Mouse (Mus musculus): ENCODE measurements around the gene Bod1. TPM values are rescaled to one million over a fixed set of nuclear protein-coding genes. Genes with fewer than 3 reads are reported as not detected.
A peak's percentile ranks its signal among the peaks of the same experiment; 100 is the strongest.

The Bod1 gene
- polyA plus RNA-seq, 1 experiment from 2014 or later, result 118 TPM

- no peaks in the 10 kb centered on the region for H3K27me3 ChIP-seq (ENCODE audit: low read depth, poor library complexity, severe bottlenecking)
- peaks cover 22% of the 10 kb centered on the region for H3K36me3 ChIP-seq
- 0 out of 2 replicates have a peak, but pooled peaks cover 7% of the 10 kb centered on the region for H3K4me1 ChIP-seq
- H3K9me3 ChIP-seq (replicated peaks), result no peaks in the 10 kb centered on the region
- H3K4me3 ChIP-seq, result no peak overlapping the region
- no peak overlapping the region for H3K27ac ChIP-seq
- no peak for DNase-seq (ENCODE audit: low spot score)
Measured at GRCm38 (mm10) chr11:31657806-31658175, 13.9 kb downstream of the Bod1 start.

DNA sequence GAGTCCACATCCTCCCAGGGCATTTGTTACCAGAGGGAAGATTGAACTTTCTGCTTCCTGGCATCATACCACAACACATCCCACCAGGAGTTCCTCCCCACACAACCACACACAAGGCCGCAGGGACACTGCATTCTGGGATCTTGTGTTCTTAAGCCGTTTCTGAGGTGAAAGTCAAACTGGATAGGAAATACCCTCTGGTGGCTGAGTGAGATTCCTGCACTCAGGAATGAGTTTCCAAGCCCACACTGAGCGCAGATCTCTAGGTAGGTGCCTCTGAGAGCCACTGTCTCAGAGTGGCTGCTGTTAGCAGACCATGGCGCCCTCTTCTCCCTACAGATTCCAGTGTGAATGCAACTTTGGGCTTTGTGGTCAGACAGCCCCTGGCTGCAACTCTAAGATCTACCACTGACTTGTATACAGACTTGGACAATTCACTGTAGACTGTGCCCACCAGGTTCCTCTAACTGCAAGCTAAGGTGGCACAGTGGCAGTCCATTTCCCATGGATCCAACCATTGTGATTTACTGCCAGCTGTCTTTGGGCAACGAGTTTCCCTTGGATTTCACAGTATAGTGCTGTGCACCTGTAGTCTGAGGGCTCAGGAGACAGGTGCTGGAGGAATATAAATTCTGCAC is 14.4 kb downstream of the Bod1 start:
- no peaks in the 10 kb centered on the region for H3K9me3 ChIP-seq (replicated peaks)
- no peaks in the 10 kb centered on the region for H3K27me3 ChIP-seq (ENCODE audit: low read depth, poor library complexity, severe bottlenecking)
- 77% methylated on average over 5 of the region's 5 CpGs for WGBS
- H3K27ac ChIP-seq, result no peak overlapping the region
- DNase-seq (ENCODE audit: low spot score), result no peak
- peaks cover 17% of the 10 kb centered on the region for H3K36me3 ChIP-seq
- H3K4me1 ChIP-seq, result 0 out of 2 replicates have a peak, but pooled peaks cover 7% of the 10 kb centered on the region
- no peak overlapping the region for H3K4me3 ChIP-seq

GRCm38 (mm10) chr11:31649507-31649906 is 22.2 kb downstream of the Bod1 start:
- H3K4me1 ChIP-seq, result peaks cover 9% of the 10 kb centered on the region
- H3K36me3 ChIP-seq, result no peaks in the 10 kb centered on the region
- no peak overlapping the region for H3K27ac ChIP-seq
- no peak overlapping the region for H3K4me3 ChIP-seq
- H3K9me3 ChIP-seq (replicated peaks), result no peaks in the 10 kb centered on the region
- no peak for DNase-seq (ENCODE audit: low spot score)
- H3K27me3 ChIP-seq (ENCODE audit: low read depth, poor library complexity, severe bottlenecking), result no peaks in the 10 kb centered on the region
- WGBS, result 74% methylated on average over 2 of the region's 2 CpGs

DNA sequence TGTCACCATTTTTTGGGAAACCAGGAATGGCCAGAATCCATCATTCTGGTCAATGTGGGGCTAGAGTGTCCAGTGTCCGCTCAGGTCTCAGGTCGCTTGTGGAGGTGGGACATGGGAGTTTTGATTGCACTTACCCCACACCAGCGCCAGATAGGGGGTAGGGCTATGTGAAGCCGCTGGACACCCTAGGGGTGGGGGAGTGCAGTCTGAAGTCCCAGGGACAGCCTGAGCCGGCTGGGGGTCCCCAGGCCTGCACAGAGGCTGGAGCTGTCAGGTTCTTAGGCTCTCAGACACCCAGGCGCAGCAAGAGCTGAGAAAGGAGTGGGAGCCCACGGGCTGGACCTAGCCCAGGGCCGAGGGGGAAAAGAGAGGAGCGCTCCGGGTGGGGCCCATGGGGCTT is 24.4 kb downstream of the Bod1 start:
- Histone ChIP-seq H3K9me3 (replicated peaks) (no peaks in the 10 kb centered on the region), H3K4me1 (peaks cover 9% of the 10 kb centered on the region), H3K4me3 (no peak overlapping the region), H3K27ac (no peak overlapping the region), H3K27me3 (ENCODE audit: low read depth, poor library complexity, severe bottlenecking) (no peaks in the 10 kb centered on the region), H3K36me3 (no peaks in the 10 kb centered on the region)
- no peak for DNase-seq (ENCODE audit: low spot score)
- 92% methylated on average over 10 of the region's 10 CpGs for WGBS

GRCm38 (mm10) chr11:31646571-31646970 is 25.1 kb downstream of the Bod1 start:
- Histone ChIP-seq H3K36me3 (no peaks in the 10 kb centered on the region), H3K27me3 (ENCODE audit: low read depth, poor library complexity, severe bottlenecking) (no peaks in the 10 kb centered on the region), H3K4me1 (peaks cover 9% of the 10 kb centered on the region), H3K27ac (no peak overlapping the region), H3K9me3 (replicated peaks) (no peaks in the 10 kb centered on the region), H3K4me3 (no peak overlapping the region)
- WGBS, result 100% methylated on average over 1 of the region's 1 CpGs
- DNase-seq (ENCODE audit: low spot score), result no peak

GRCm38 (mm10) chr11:31643120-31643519 is 28.6 kb downstream of the Bod1 start:
- whole genome bisulfite sequencing, result 72% methylated on average over 6 of the region's 6 CpGs
- no peaks in the 10 kb centered on the region for H3K4me1 ChIP-seq

GRCm38 (mm10) chr11:31641066-31641810 is 30.4 kb downstream of the Bod1 start:
- 50% methylated on average over 3 of the region's 3 CpGs for WGBS
- Histone ChIP-seq H3K9me3 (replicated peaks) (no peaks in the 10 kb centered on the region), H3K27me3 (ENCODE audit: low read depth, poor library complexity, severe bottlenecking) (no peaks in the 10 kb centered on the region), H3K27ac (no peak overlapping the region), H3K36me3 (no peaks in the 10 kb centered on the region), H3K4me1 (0 out of 2 replicates have a peak, but pooled peaks cover 2% of the 10 kb centered on the region), H3K4me3 (no peak overlapping the region)
- DNase-seq (ENCODE audit: low spot score), result no peak

More at GRCm38 (mm10) chr11:31643120-31643519, 28.6 kb downstream of the Bod1 start:
- Histone ChIP-seq H3K9me3 (replicated peaks) (no peaks in the 10 kb centered on the region), H3K27me3 (ENCODE audit: low read depth, poor library complexity, severe bottlenecking) (no peaks in the 10 kb centered on the region), H3K4me3 (no peak overlapping the region), H3K36me3 (no peaks in the 10 kb centered on the region), H3K27ac (no peak overlapping the region)
- DNase-seq (ENCODE audit: low spot score), result no peak

DNA sequence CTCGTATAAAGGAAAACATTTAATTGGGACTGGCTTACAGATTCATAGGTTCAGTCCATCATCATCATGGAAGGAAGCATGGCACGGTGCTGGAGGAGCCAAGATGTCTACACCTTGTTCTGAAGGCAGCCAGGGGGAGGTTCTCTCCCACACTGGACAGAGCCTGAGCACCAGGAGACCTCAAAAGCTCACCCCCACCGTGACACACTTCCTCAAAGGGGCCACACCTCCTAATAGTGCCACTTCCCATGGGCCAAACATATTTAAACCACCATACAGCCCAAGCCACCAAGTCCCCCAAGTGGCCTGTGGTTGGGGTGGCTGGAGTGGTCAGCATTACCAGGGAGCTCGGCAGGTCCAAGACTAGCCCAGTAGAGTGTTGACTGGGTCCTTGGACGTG is 31.5 kb downstream of the Bod1 start:
- H3K4me3 ChIP-seq, result no peak overlapping the region
- no peaks in the 10 kb centered on the region for H3K36me3 ChIP-seq
- no peak overlapping the region for H3K27ac ChIP-seq
- WGBS, result 79% methylated on average over 5 of the region's 5 CpGs
- H3K4me1 ChIP-seq, result 0 out of 2 replicates have a peak, but pooled peaks cover 2% of the 10 kb centered on the region
- no peaks in the 10 kb centered on the region for H3K9me3 ChIP-seq (replicated peaks)
- H3K27me3 ChIP-seq (ENCODE audit: low read depth, poor library complexity, severe bottlenecking), result no peaks in the 10 kb centered on the region
- no peak for DNase-seq (ENCODE audit: low spot score)

GRCm38 (mm10) chr11:31637788-31638373 is 33.8 kb downstream of the Bod1 start:
- peak; percentile 86 for DNase-seq (ENCODE audit: low spot score)
- H3K27me3 ChIP-seq (ENCODE audit: low read depth, poor library complexity, severe bottlenecking), result no peaks in the 10 kb centered on the region
- H3K27ac ChIP-seq, result no peak overlapping the region
- 28% methylated on average over 10 of the region's 10 CpGs for WGBS
- 0 out of 2 replicates have a peak, but pooled peaks cover 2% of the 10 kb centered on the region for H3K4me1 ChIP-seq
- H3K36me3 ChIP-seq, result no peaks in the 10 kb centered on the region
- no peak overlapping the region for H3K4me3 ChIP-seq
- H3K9me3 ChIP-seq (replicated peaks), result no peaks in the 10 kb centered on the region

DNA sequence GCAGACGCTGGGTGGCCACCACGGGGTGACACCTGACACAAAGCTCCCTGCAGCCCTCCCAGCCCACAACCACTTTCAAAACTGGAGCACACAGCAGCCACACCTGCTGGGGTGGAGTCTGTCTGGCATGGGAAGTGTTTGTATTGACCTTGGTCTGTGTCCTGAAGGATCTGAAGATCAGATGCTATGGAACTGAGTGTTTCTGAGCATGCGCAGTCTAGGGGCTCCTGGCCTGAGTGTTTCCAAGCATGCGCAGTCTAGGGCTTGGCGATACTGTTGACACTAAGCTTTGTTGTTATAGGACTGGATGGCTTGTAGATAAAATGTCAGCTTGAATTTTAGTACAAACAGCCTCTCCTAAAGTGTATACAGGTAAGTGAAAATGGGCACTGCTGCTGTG is 43.0 kb downstream of the Bod1 start:
- H3K36me3 ChIP-seq, result no peaks in the 10 kb centered on the region
- 92% methylated on average over 5 of the region's 5 CpGs for WGBS
- H3K4me3 ChIP-seq, result no peak overlapping the region
- no peak overlapping the region for H3K27ac ChIP-seq
- no peaks in the 10 kb centered on the region for H3K4me1 ChIP-seq
- DNase-seq (ENCODE audit: low spot score), result no peak
- no peaks in the 10 kb centered on the region for H3K9me3 ChIP-seq (replicated peaks)
- H3K27me3 ChIP-seq (ENCODE audit: low read depth, poor library complexity, severe bottlenecking), result no peaks in the 10 kb centered on the region

- Histone ChIP-seq H3K4me1 (no peaks in the 10 kb centered on the region), H3K27ac (no peak overlapping the region), H3K4me3 (no peak overlapping the region), H3K36me3 (no peaks in the 10 kb centered on the region), H3K9me3 (replicated peaks) (no peaks in the 10 kb centered on the region), H3K27me3 (ENCODE audit: low read depth, poor library complexity, severe bottlenecking) (no peaks in the 10 kb centered on the region)
- WGBS, result 74% methylated on average over 2 of the region's 2 CpGs
- no peak for DNase-seq (ENCODE audit: low spot score)
Measured at GRCm38 (mm10) chr11:31620796-31621195, 50.9 kb downstream of the Bod1 start.

DNA sequence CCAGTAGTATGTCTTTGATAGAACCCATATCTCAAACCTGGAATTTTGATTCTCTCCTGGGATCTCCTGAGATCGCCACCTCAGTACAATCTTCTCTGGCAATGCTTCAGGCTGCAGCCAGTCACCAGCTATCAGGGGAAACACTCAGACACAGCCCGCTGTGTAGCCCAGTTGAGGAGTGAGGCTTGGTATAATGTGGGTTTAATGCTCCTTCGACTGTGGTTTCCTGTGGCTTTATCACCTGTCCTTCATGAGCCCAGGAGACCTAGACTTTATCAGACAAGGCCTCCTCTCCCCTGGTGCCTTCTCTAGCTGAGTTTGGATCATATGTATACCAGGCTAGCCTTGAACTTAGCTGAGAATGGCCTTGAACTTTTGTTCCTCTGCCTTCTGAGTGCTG is 53.9 kb downstream of the Bod1 start:
- H3K4me1 ChIP-seq, result no peaks in the 10 kb centered on the region
- no peak overlapping the region for H3K4me3 ChIP-seq
- no peaks in the 10 kb centered on the region for H3K27me3 ChIP-seq (ENCODE audit: low read depth, poor library complexity, severe bottlenecking)
- H3K27ac ChIP-seq, result no peak overlapping the region
- H3K36me3 ChIP-seq, result no peaks in the 10 kb centered on the region
- no peaks in the 10 kb centered on the region for H3K9me3 ChIP-seq (replicated peaks)
- 83% methylated on average over 3 of the region's 3 CpGs for WGBS
- DNase-seq (ENCODE audit: low spot score), result no peak

DNA sequence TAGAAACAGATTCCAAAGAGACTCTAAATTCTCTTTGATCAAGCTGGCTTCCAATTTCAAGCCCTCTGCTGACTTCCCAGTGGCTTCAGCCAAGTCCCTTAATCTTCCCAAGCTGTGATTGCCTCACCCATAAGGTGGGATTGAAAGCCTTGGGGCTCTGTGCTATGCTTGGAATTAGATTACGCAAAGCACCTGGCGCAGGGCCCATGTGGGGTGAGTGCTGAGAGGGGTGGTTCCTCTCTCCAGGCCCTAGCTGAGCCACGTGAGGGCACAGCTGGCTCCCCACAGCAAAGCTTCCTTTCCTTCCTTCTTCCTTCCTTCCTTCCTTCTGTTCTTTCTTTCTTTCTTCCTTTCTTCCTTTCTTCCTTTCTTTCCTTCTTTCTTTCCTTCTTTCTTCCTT is 54.4 kb downstream of the Bod1 start:
- H3K36me3 ChIP-seq, result no peaks in the 10 kb centered on the region
- no peak overlapping the region for H3K27ac ChIP-seq
- H3K27me3 ChIP-seq (ENCODE audit: low read depth, poor library complexity, severe bottlenecking), result no peaks in the 10 kb centered on the region
- WGBS, result 73% methylated on average over 3 of the region's 3 CpGs
- no peak for DNase-seq (ENCODE audit: low spot score)
- H3K9me3 ChIP-seq (replicated peaks), result no peaks in the 10 kb centered on the region
- no peaks in the 10 kb centered on the region for H3K4me1 ChIP-seq
- H3K4me3 ChIP-seq, result no peak overlapping the region
